Mouse (Mus musculus) heart, postnatal 0 days (tissue): ENCODE results near the gene Tcte2. TPM values are rescaled to one million over a fixed set of nuclear protein-coding genes. Genes with fewer than 3 reads are reported as not detected.

ENCODE experiments used
- ATAC-seq: fragments of 200-750 bp; cut with Nextera tagmentation; 2 replicates; pipeline ENCODE4 v1.8.0; 2017; ENCODE audit warnings: low read depth, moderate number of reproducible peaks, moderate library complexity; ENCODE audit not compliant: insufficient read depth
- DNase-seq: peaks from one replicate; pipeline ENCODE4 v3.0.0-alpha.2; 2016; ENCODE audit warnings: low spot score
- H3K27ac ChIP-seq: fragments of 300-500 bp; sonication (generic); 2 replicates; pipeline ENCODE4 v1.5.1; 2014; ENCODE audit warnings: low read depth, mild to moderate bottlenecking
- H3K27me3 ChIP-seq: fragments of 300-500 bp; sonication (generic); 2 replicates; pipeline ENCODE4 v1.6.1; 2014; ENCODE audit warnings: low read length, mixed read lengths; ENCODE audit not compliant: control insufficient read depth, insufficient read depth
- H3K36me3 ChIP-seq: fragments of 300-500 bp; sonication (generic); replicated peaks from 2 replicates; pipeline ENCODE4 v1.6.1; 2014; ENCODE audit warnings: low read length, mixed read lengths; ENCODE audit not compliant: control insufficient read depth, insufficient read depth
- H3K4me1 ChIP-seq: fragments of 300-500 bp; sonication (generic); 2 replicates; pipeline ENCODE4 v1.6.1; 2014; ENCODE audit warnings: antibody characterized with exemption; ENCODE audit not compliant: control insufficient read depth, insufficient read depth
- H3K4me2 ChIP-seq: fragments of 300-500 bp; sonication (generic); 2 replicates; pipeline ENCODE4 v1.6.1; 2014; ENCODE audit warnings: low read depth, mild to moderate bottlenecking, low read length, moderate library complexity
- H3K4me3 ChIP-seq: fragments of 300-500 bp; sonication (generic); 2 replicates; pipeline ENCODE4 v1.5.1; 2014; ENCODE audit warnings: low read depth, low read length
- H3K9ac ChIP-seq: fragments of 300-500 bp; sonication (generic); replicated peaks from 2 replicates; pipeline ENCODE4 v1.6.1; 2014; ENCODE audit warnings: low read depth, low read length, mixed read lengths
- H3K9me3 ChIP-seq: fragments of 300-500 bp; sonication (generic); replicated peaks from 2 replicates; pipeline ENCODE4 v1.6.1; 2016; ENCODE audit warnings: low read length; ENCODE audit not compliant: control insufficient read depth
- CTCF ChIP-seq: IDR thresholded peaks from 2 replicates; pipeline ENCODE4 v1.5.1; 2016; ENCODE audit warnings: antibody characterized with exemption, control low read depth, low read depth
- EP300 ChIP-seq: IDR thresholded peaks from 2 replicates; pipeline ENCODE4 v1.6.1; 2016; ENCODE audit warnings: antibody characterized with exemption, low read depth
- WGBS: fragments of 180-500 bp; shearing (Covaris S2); extraction: QIAGEN DNeasy Blood & Tissue Kit; methylation state at CpG from one replicate; pipeline ENCODE4 v1.1.7; 2014; 5-methylcytosine and 5-hydroxymethylcytosine counted together
- polyA plus RNA-seq: library from polyadenylated mRNA; unstranded; fragments of >200 nt; fragmentation: Nextera tagmentation; extraction: Ambion mirVana; gene quantifications from 2 replicates; pipeline ENCODE4 v1.2.1, GENCODE M21; 2015
- total RNA-seq: library from RNA; depleted of rRNA; stranded (reverse); fragments of >200 nt; gene quantifications from 2 replicates; pipeline ENCODE4 v1.2.3, GENCODE M21; 2014; ENCODE audit warnings: low replicate concordance

Tcte2 gene
- total and polyA plus RNA-seq, 2 experiments from 2014 or later: 0.92 to 4.5 TPM

DNA sequence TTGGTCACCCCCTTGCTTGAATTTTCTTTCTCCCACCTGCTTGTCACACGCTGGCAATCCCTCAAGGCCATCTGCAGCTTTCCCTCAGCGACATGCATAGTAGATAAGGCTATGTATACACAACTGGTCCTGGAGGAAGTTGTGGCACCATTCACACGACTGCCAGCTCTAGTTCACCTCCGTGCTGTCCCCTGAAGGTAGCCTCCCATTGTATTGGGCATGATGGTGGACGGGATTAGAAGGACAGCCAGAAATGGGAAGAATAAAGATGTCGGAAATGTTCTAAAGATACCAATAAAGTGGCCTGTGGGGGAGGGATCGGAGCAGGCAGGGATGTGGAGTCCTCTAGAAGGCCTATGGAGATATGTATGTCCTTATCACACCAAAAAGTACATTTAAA lies 20.0 kb downstream of the Tcte2 start:
- no peaks in the 10 kb centered on the region for H3K36me3 ChIP-seq
- H3K27ac ChIP-seq: peak overlapping the region; percentile 56; the same call in 1 of the 2 replicates
- WGBS: 67% methylated on average over 7 of the region's 7 CpGs
- no peak for TF ChIP-seq EP300
- TF ChIP-seq CTCF: no peak
- no peak overlapping the region for H3K9ac ChIP-seq
- H3K4me2 ChIP-seq: no peak overlapping the region
- no peaks in the 10 kb centered on the region for H3K27me3 ChIP-seq
- H3K4me1 ChIP-seq: peaks cover 22% of the 10 kb centered on the region
- ATAC-seq: no peak
- H3K4me3 ChIP-seq: no peak overlapping the region
- no peaks in the 10 kb centered on the region for H3K9me3 ChIP-seq
- DNase-seq: no peak

DNA sequence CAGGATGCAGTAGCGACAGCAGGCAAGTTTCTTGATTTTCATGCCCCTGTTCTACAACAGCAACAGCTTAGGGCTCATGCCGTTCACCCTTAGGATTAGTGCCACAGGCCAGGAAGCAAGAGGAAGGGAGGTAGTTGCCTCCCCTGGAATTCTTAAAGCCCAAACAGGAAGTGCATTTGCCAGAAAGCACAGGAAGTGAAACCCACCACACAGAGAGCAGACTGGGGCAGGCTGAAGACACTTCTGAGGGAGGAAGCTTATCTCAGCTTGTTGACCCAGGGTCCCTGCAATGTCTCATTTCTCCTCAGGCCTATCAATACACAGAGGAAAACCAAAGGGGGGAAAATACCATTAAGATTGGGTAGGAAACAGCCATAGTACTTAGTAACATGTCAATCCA lies 20.8 kb downstream of the Tcte2 start:
- TF ChIP-seq CTCF (no peak), EP300 (0 out of 2 replicates have a peak, but pooled peaks have one; percentile 29)
- H3K4me2 ChIP-seq: no peak overlapping the region
- no peaks in the 10 kb centered on the region for H3K9me3 ChIP-seq
- H3K4me3 ChIP-seq: no peak overlapping the region
- no peak for DNase-seq
- H3K27ac ChIP-seq: peak overlapping the region; percentile 56
- no peaks in the 10 kb centered on the region for H3K36me3 ChIP-seq
- no peak overlapping the region for H3K9ac ChIP-seq
- no peaks in the 10 kb centered on the region for H3K27me3 ChIP-seq
- WGBS: 39% methylated on average over 2 of the region's 2 CpGs
- no peak for ATAC-seq
- peaks cover 27% of the 10 kb centered on the region for H3K4me1 ChIP-seq

DNA sequence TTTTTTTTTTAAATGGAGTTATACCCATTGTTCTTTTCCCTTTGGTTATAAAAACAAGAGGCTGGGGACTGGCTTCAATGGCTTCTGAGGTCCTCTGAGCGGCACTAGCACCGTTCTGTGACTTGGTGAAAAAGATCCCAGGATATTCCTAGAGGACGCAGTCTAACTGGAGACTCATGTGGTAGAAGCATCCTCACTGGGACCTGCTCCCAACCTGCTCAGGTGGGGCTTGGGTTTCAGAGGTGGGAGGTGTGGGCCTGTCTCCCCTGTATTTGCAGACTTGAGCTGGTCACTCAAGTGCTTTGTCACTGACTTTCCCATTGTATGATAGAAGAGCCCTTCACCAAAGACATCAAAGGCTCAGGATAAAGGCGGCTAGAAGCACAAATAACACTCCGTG lies 21.6 kb downstream of the Tcte2 start:
- no peaks in the 10 kb centered on the region for H3K36me3 ChIP-seq
- no peak overlapping the region for H3K4me3 ChIP-seq
- no peak overlapping the region for H3K9ac ChIP-seq
- H3K4me2 ChIP-seq: no peak overlapping the region
- DNase-seq (no peak), ATAC-seq (no peak)
- TF ChIP-seq CTCF: no peak
- TF ChIP-seq EP300: no peak
- H3K27me3 ChIP-seq: no peaks in the 10 kb centered on the region
- H3K4me1 ChIP-seq: peaks cover 27% of the 10 kb centered on the region
- WGBS: 73% methylated on average over 5 of the region's 5 CpGs
- H3K9me3 ChIP-seq: no peaks in the 10 kb centered on the region
- H3K27ac ChIP-seq: peak overlapping the region; percentile 56; the same call in 1 of the 2 replicates

DNA sequence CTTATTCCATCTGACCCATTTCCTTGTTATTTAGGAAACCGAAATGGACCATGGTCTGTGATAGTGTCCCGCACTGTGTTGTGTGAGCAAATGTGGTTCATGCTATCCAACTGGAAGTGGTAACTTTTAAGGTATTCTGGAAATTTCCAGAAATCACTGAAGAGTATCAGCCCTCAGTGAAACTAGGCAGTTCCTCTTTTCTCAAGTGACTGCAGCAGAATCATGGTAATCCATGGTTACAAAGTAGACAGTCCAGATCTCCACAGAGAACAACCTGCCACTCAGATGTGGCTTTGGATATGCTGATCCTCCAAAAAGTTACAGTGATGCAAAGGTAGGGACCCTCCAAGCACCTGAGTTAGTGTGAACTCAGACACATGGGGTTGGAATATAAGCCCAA lies 22.7 kb downstream of the Tcte2 start:
- ATAC-seq (no peak), DNase-seq (no peak)
- H3K36me3 ChIP-seq: no peaks in the 10 kb centered on the region
- H3K27me3 ChIP-seq: no peaks in the 10 kb centered on the region
- H3K4me3 ChIP-seq: no peak overlapping the region
- 90% methylated on average over 2 of the region's 2 CpGs for WGBS
- H3K27ac ChIP-seq: no peak overlapping the region
- H3K4me1 ChIP-seq: peaks cover 27% of the 10 kb centered on the region
- no peak overlapping the region for H3K4me2 ChIP-seq
- TF ChIP-seq CTCF (no peak), EP300 (no peak)
- no peaks in the 10 kb centered on the region for H3K9me3 ChIP-seq
- no peak overlapping the region for H3K9ac ChIP-seq

DNA sequence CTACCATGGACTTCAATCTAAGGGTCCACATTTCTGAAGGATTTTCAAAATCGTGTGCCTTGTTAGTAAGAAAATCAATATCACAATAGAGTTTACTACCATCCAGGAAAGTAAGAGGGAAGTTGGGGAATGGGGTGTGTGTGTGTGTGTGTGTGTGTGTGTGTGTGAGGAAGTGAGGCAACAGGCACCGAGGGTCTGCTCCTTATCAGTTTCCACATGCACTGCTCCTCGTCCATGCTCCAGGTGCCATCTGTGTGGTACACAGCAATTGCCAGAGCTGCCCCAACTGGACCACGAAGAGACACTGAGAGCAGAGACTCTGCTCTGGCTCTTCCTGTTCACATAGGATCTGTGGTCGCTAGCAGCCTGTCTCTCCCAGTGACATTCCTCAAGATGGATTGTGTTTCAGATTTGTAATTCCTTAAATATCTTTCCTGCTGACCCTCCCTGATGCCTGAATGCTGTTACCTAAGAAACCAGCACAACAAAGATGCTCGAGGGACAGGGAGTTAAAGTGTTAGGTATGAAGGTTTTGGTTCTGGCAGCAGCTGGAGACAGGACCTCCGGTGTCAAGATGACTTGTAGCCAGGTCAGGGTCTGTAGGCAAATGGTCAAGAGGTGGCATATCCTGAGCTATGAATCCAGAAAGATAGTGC lies 23.4 kb downstream of the Tcte2 start:
- WGBS: 24% methylated on average over 7 of the region's 7 CpGs
- TF ChIP-seq CTCF (no peak), EP300 (no peak)
- no peak for ATAC-seq

DNA sequence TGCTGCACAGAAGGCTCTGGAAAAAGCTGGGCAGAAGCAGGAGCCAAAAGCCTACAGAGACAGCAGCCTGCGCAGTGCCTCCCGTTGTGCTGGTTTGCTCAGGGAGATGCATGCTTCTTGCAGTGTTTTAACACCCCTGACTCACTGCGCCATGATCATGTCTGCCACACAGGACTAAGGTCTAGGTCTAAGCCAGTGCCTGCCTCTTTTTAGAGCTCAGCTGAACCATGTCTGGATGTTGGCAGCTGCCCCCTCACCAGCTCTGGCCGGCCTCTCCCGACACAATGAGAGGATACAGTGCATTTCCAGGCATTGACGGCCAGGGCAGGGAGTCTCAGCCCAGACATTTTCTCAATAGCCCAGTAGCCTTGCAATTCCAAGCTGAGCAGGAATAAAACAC lies 24.3 kb downstream of the Tcte2 start:
- peak overlapping the region; percentile 34; the same call in 1 of the 2 replicates for H3K27ac ChIP-seq
- no peaks in the 10 kb centered on the region for H3K9me3 ChIP-seq
- H3K9ac ChIP-seq: no peak overlapping the region
- no peaks in the 10 kb centered on the region for H3K27me3 ChIP-seq
- H3K4me2 ChIP-seq: no peak overlapping the region
- TF ChIP-seq EP300 (no peak), CTCF (no peak)
- whole genome bisulfite sequencing: 44% methylated on average over 6 of the region's 6 CpGs
- DNase-seq: no peak
- peaks cover 16% of the 10 kb centered on the region for H3K4me1 ChIP-seq
- H3K36me3 ChIP-seq: no peaks in the 10 kb centered on the region
- H3K4me3 ChIP-seq: no peak overlapping the region
- no peak for ATAC-seq

More for the DNA sequence above, 23.4 kb downstream of the Tcte2 start:
- H3K36me3 ChIP-seq: no peaks in the 10 kb centered on the region
- H3K27ac ChIP-seq: peak overlapping the region; percentile 34; the same call in 1 of the 2 replicates
- H3K4me3 ChIP-seq: no peak overlapping the region
- H3K4me2 ChIP-seq: no peak overlapping the region
- DNase-seq: no peak
- H3K4me1 ChIP-seq: peaks cover 21% of the 10 kb centered on the region
- H3K9me3 ChIP-seq: no peaks in the 10 kb centered on the region
- no peak overlapping the region for H3K9ac ChIP-seq
- no peaks in the 10 kb centered on the region for H3K27me3 ChIP-seq
